Mouse (Mus musculus): ENCODE results near the gene Zfp937. TPM values are rescaled to one million over a fixed set of nuclear protein-coding genes. Genes with fewer than 3 reads are reported as not detected.
"Not testable (repeated sequence)": the region's sequence is repeated elsewhere in the genome, so short reads cannot be mapped to it uniquely, and the experiment has no call there.

Zfp937 gene
- polyA plus RNA-seq, 1 experiment from 2014 or later, result 15.2 TPM

GRCm38 (mm10) chr2:150256861-150257260 lies 39.0 kb downstream of the Zfp937 start:
- not testable (repeated sequence) for H3K4me3 ChIP-seq (ENCODE audit: low read length); H3K27me3 ChIP-seq (ENCODE audit: control insufficient read depth, insufficient read depth, low read length); H3K9me3 ChIP-seq (ENCODE audit: control insufficient read depth, low read length); H3K36me3 ChIP-seq (ENCODE audit: control insufficient read depth, insufficient read depth, low read length); H3K27ac ChIP-seq (ENCODE audit: low read depth, low read length); ATAC-seq (ENCODE audit: low FRiP score, low TSS enrichment); H3K4me1 ChIP-seq (ENCODE audit: control insufficient read depth, insufficient read depth, low read length); H3K9ac ChIP-seq (ENCODE audit: low read depth, low read length); H3K4me2 ChIP-seq (replicated peaks; ENCODE audit: low read depth, low read length)
- 77% methylated on average over 2 of the region's 2 CpGs for WGBS

GRCm38 (mm10) chr2:150257291-150257690 lies 39.4 kb downstream of the Zfp937 start, which contains the start of gene Gm14124:
Gene Gm14124 (plus strand): TSS chr2:150257517.
- not testable (repeated sequence) for H3K4me2 ChIP-seq (replicated peaks; ENCODE audit: low read depth, low read length); H3K36me3 ChIP-seq (ENCODE audit: control insufficient read depth, insufficient read depth, low read length); H3K27ac ChIP-seq (ENCODE audit: low read depth, low read length); H3K9me3 ChIP-seq (ENCODE audit: control insufficient read depth, low read length); H3K27me3 ChIP-seq (ENCODE audit: control insufficient read depth, insufficient read depth, low read length); ATAC-seq (ENCODE audit: low FRiP score, low TSS enrichment); H3K4me3 ChIP-seq (ENCODE audit: low read length); H3K4me1 ChIP-seq (ENCODE audit: control insufficient read depth, insufficient read depth, low read length); H3K9ac ChIP-seq (ENCODE audit: low read depth, low read length)
- 90% methylated on average over 4 of the region's 4 CpGs for WGBS

Other genes starting within 250 kb of the Zfp937 start
- 8.5 and 11.6 TPM in 2 replicates for gene Zfp120, start 81.4 kb upstream of the Zfp937 start, polyA plus RNA-seq (2014; fragmentation: Nextera tagmentation; extraction: Ambion mirVana)
- not detected in 2 replicates for gene Gm10770, start 38.4 kb upstream of the Zfp937 start, polyA plus RNA-seq (2014; fragmentation: Nextera tagmentation; extraction: Ambion mirVana)
- gene Gm14139, start 36.3 kb upstream of the Zfp937 start, polyA plus RNA-seq (2014; fragmentation: Nextera tagmentation; extraction: Ambion mirVana), result not detected in 2 replicates
- gene Gm21994, start 37.5 kb downstream of the Zfp937 start, polyA plus RNA-seq (2014; fragmentation: Nextera tagmentation; extraction: Ambion mirVana), result 5.4 and 6.6 TPM in 2 replicates
- gene Gm14124, start 39.4 kb downstream of the Zfp937 start, polyA plus RNA-seq (2014; fragmentation: Nextera tagmentation; extraction: Ambion mirVana), result 0.06 and 0.07 TPM in 2 replicates
- 2.2 and 2.3 TPM in 2 replicates for gene Gm10130, start 105.6 kb downstream of the Zfp937 start, polyA plus RNA-seq (2014; fragmentation: Nextera tagmentation; extraction: Ambion mirVana)
- gene 3300002I08Rik, start 144.7 kb downstream of the Zfp937 start, polyA plus RNA-seq (2014; fragmentation: Nextera tagmentation; extraction: Ambion mirVana), result 9.9 and 13.8 TPM in 2 replicates
- gene Zfp442, start 233.4 kb downstream of the Zfp937 start, polyA plus RNA-seq (2014; fragmentation: Nextera tagmentation; extraction: Ambion mirVana), result 12.3 and 12.4 TPM in 2 replicates